Mouse (Mus musculus) bone marrow macrophage, adult 2 months (primary cell): Measurements from ENCODE around the gene Tmem26.

Source experiments
- CTCF ChIP-seq: IDR thresholded peaks from 2 replicates; pipeline ENCODE4 v1.5.1; 2012; ENCODE audit warnings: low read depth, mild to moderate bottlenecking, low read length, moderate library complexity
- POLR2A ChIP-seq: IDR thresholded peaks from 2 replicates; pipeline ENCODE4 v1.6.1; 2012; ENCODE audit warnings: mild to moderate bottlenecking, low read depth, low read length, borderline replicate concordance

DNA sequence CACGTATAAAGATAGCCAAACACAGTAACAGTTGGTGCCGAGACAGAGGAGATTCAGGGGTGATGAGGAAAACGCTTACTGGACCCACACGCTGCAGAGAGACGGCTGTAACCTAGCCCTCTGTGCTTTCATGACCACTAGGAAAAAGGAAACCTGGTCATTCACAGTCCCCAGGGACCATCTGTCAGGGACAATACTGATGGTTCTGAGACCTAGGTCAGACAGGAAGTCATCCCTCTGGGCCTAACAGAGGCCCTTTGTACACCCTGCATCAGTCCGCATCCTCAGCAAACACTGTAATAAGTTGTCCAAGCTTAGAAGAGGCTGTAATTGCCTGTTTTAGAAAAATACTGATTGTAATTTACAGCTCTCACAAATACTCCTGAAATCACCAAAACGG lies 76.4 kb downstream of the Tmem26 start:
- no peak for TF ChIP-seq CTCF
- no peak for TF ChIP-seq POLR2A
